30 mouse cellular contexts compared by ENCODE assay signal in the genomic region with DNA sequence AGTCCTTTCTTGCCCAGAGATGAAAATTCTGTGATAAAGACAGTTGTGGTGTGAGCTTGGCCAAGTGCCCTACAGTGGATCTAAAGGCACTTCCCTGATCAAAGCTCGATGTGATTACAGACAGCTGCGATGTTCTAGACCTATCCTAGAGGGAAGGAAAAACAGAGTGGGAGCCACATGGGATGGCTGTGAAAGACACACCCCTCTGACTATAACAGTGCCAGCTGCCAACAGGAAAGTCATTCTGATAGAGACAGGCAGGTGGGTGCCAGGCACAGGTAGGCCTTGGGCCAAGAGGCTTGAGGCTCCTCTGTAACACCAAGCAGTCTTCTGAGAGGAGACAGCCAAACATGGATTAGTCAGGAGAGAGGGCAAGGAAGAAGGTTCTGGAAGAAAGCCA. TPM values are rescaled to one million over a fixed set of nuclear protein-coding genes. Genes with fewer than 3 reads are reported as not detected.
"Had no signal": no experiment of that assay in that cellular context is flagged by ENCODE, and none has a peak within 500 bp of the region (broad histone marks: within the 10 kb centered on the region; RNA-seq: fewer than 3 reads in every experiment).

No protein-coding gene starts in this region.

- H3K9me3 ChIP-seq: heart, embryonic 13.5 days; hindbrain, embryonic 13.5 days; limb, embryonic 15.5 days; liver, embryonic 12.5 days had no signal

- ATAC-seq: hindbrain, postnatal 0 days; intestine, postnatal 0 days; liver, embryonic 12.5 days had no signal

- H3K4me3 ChIP-seq: gastrocnemius, adult 2 months; heart, embryonic 13.5 days; heart, embryonic 15.5 days; hindbrain, embryonic 13.5 days; hindbrain, embryonic 15.5 days; layer of hippocampus, adult 2 months; left cerebral cortex, adult 2 months; limb, embryonic 13.5 days; limb, embryonic 15.5 days; liver, embryonic 12.5 days had no signal

- H3K9ac ChIP-seq: heart, embryonic 13.5 days; heart, embryonic 15.5 days; hindbrain, embryonic 13.5 days; hindbrain, embryonic 15.5 days; limb, embryonic 13.5 days; limb, embryonic 15.5 days; liver, embryonic 12.5 days; liver, embryonic 14.5 days had no signal

- H3K36me3 ChIP-seq: heart, embryonic 13.5 days; heart, embryonic 15.5 days; hindbrain, embryonic 13.5 days; hindbrain, embryonic 15.5 days; limb, embryonic 13.5 days; limb, embryonic 15.5 days; liver, embryonic 12.5 days had no signal

- H3K4me1 ChIP-seq: heart, embryonic 13.5 days; heart, embryonic 15.5 days; hindbrain, embryonic 13.5 days; hindbrain, embryonic 15.5 days; limb, embryonic 13.5 days; limb, embryonic 15.5 days; liver, embryonic 12.5 days had no signal

- H3K27ac ChIP-seq: gastrocnemius, adult 2 months; heart, embryonic 13.5 days; heart, embryonic 15.5 days; hindbrain, embryonic 13.5 days; hindbrain, embryonic 15.5 days; hindbrain, postnatal 0 days; layer of hippocampus, adult 2 months; left cerebral cortex, adult 2 months; limb, embryonic 13.5 days; limb, embryonic 15.5 days; liver, embryonic 12.5 days; liver, embryonic 14.5 days had no signal

- DNase-seq: gastrocnemius, adult 2 months; gastrocnemius, postnatal 10 days; gastrocnemius, postnatal 25 days; heart, adult 18-20 months; heart, postnatal 14 days; heart, postnatal 36 days; kidney, adult 18-20 months; kidney, adult 8-10 months; kidney, postnatal 10 days; kidney, postnatal 25 days; kidney, postnatal 4 days; left cerebral cortex, postnatal 4 days had no signal

- H3K4me2 ChIP-seq: heart, embryonic 11.5 days; heart, embryonic 13.5 days; heart, embryonic 15.5 days; hindbrain, embryonic 13.5 days; hindbrain, embryonic 15.5 days; limb, embryonic 13.5 days; limb, embryonic 15.5 days; liver, embryonic 12.5 days had no signal

- H3K27me3 ChIP-seq: heart, embryonic 13.5 days; heart, embryonic 15.5 days; hindbrain, embryonic 13.5 days; hindbrain, embryonic 15.5 days; limb, embryonic 13.5 days; limb, embryonic 15.5 days; liver, embryonic 12.5 days had no signal

RNA-seq across cellular contexts. Expression of a gene that starts 12.7 kb away (rescaled TPM):
- polyA plus RNA-seq: heart, embryonic 11.5 days; heart, embryonic 13.5 days; heart, postnatal 0 days; hindbrain, embryonic 11.5 days; hindbrain, embryonic 13.5 days; hindbrain, embryonic 15.5 days; hindbrain, postnatal 0 days; kidney, embryonic 14.5 days; kidney, embryonic 16.5 days; limb, embryonic 11.5 days; liver, embryonic 12.5 days; liver, embryonic 14.5 days had no signal
